Comparison of ENCODE assay signal across 10 mouse cellular contexts in the genomic region with DNA sequence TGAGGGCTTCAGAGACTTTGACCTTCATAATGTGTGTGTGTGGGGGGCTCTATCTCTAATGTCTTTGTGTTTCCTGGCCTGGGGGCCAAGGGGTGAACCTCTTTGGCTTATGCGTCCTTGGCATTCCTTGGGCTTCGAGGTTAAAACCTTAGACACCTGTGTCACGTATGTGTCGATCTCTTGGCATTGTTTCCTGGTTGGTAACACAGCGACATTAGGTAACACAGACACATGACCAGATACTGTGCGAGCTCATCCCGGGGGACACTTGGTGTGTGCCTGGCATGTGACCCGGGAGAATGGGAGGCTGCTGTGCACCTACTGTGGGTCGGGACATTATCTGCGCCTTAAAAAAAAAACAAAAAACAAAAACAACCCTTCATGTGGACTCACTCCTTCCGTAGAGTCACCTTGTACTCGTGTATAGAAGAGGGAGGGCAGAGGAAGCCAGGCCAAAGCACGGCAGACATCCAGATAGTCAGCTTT. TPM values are rescaled to one million over a fixed set of nuclear protein-coding genes. Genes with fewer than 3 reads are reported as not detected.
DNase-seq lines count a peak whose midpoint lies in the region; ATAC-seq and TF ChIP-seq lines count a peak whose summit lies in the region.
"Had no signal": no experiment of that assay in that cellular context is flagged by ENCODE, and none has a peak within 500 bp of the region (broad histone marks: within the 10 kb centered on the region; RNA-seq: fewer than 3 reads in every experiment).

No protein-coding gene starts in this region.

- no peaks in the 10 kb centered on the region for H3K27me3 ChIP-seq in embryonic facial prominence, embryonic 14.5 days (replicated peaks; ENCODE audit: control insufficient read depth, insufficient read depth, low read length)
- H3K27me3 ChIP-seq in hindbrain, embryonic 16.5 days (replicated peaks; ENCODE audit: control insufficient read depth, insufficient read depth, low read length) = no peaks in the 10 kb centered on the region
- no peaks in the 10 kb centered on the region for H3K27me3 ChIP-seq in midbrain, embryonic 15.5 days (replicated peaks)

- ATAC-seq in embryonic facial prominence, embryonic 14.5 days (ENCODE audit: low read depth) = no peak
- no peak for ATAC-seq in hindbrain, embryonic 16.5 days
- no peak for ATAC-seq in midbrain, embryonic 15.5 days (replicated peaks)

- no peak for DNase-seq in layer of hippocampus, adult 2 months (ENCODE audit: low spot score in 2 of 2)
- DNase-seq in layer of hippocampus, adult 18-20 months (ENCODE audit: low spot score in 2 of 2) = no peak
- peak; percentile 9 for DNase-seq in embryonic facial prominence, embryonic 14.5 days (ENCODE audit: low spot score)
- DNase-seq in frontal cortex, adult 2 months (ENCODE audit: extremely low spot score in 1 of 2, low spot score in 1 of 2) = no peak
- DNase-seq in B cell, adult 2 months = no peak
- DNase-seq in urinary bladder, adult 18-20 months (ENCODE audit: low spot score in 2 of 2) = no peak

- 31% methylated on average over 13 of the region's 13 CpGs for WGBS in embryonic facial prominence, embryonic 14.5 days
- 29% methylated on average over 13 of the region's 13 CpGs for whole genome bisulfite sequencing in hindbrain, embryonic 16.5 days
- WGBS in midbrain, embryonic 15.5 days = 30% methylated on average over 13 of the region's 13 CpGs

- H3K4me1 ChIP-seq in embryonic facial prominence, embryonic 14.5 days (ENCODE audit: control insufficient read depth, insufficient read depth, low read length) = peaks cover 31% of the 10 kb centered on the region
- H3K4me1 ChIP-seq in hindbrain, embryonic 16.5 days (ENCODE audit: control insufficient read depth, insufficient read depth, low read depth, low read length) = peaks cover 38% of the 10 kb centered on the region
- H3K4me1 ChIP-seq in midbrain, embryonic 15.5 days = peaks cover 41% of the 10 kb centered on the region

- no peak overlapping the region for H3K9ac ChIP-seq in embryonic facial prominence, embryonic 14.5 days (ENCODE audit: low read depth, low read length)
- no peak overlapping the region; the same call in 1 of the 2 replicates for H3K9ac ChIP-seq in hindbrain, embryonic 16.5 days (ENCODE audit: low read depth, low read length)
- H3K9ac ChIP-seq in midbrain, embryonic 15.5 days = no peak overlapping the region

- TF ChIP-seq CTCF in layer of hippocampus, adult 2 months (conservative IDR thresholded peaks at IDR 0.05) = no peak

- H3K9me3 ChIP-seq in embryonic facial prominence, embryonic 14.5 days (ENCODE audit: control insufficient read depth, low read length) = no peaks in the 10 kb centered on the region
- no peaks in the 10 kb centered on the region for H3K9me3 ChIP-seq in hindbrain, embryonic 16.5 days (ENCODE audit: control insufficient read depth, low read length)
- H3K9me3 ChIP-seq in midbrain, embryonic 15.5 days = no peaks in the 10 kb centered on the region

- H3K27ac ChIP-seq in layer of hippocampus, adult 2 months = peak overlapping the region; percentile 67; the same call in 1 of the 2 replicates
- peak overlapping the region; percentile 59 for H3K27ac ChIP-seq in embryonic facial prominence, embryonic 14.5 days (replicated peaks; ENCODE audit: low read depth, low read length)
- 0 out of 2 replicates have a peak overlapping the region, but pooled peaks have one; percentile 21 for H3K27ac ChIP-seq in hindbrain, embryonic 16.5 days (ENCODE audit: low read depth, low read length)
- peak overlapping the region; percentile 61; the same call in 1 of the 2 replicates for H3K27ac ChIP-seq in midbrain, embryonic 15.5 days

- no peak overlapping the region for H3K4me3 ChIP-seq in layer of hippocampus, adult 2 months
- H3K4me3 ChIP-seq in embryonic facial prominence, embryonic 14.5 days (ENCODE audit: low read depth, low read length) = no peak overlapping the region
- no peak overlapping the region for H3K4me3 ChIP-seq in hindbrain, embryonic 16.5 days (ENCODE audit: low read length)
- H3K4me3 ChIP-seq in midbrain, embryonic 15.5 days = no peak overlapping the region

- peaks cover 57% of the 10 kb centered on the region for H3K36me3 ChIP-seq in embryonic facial prominence, embryonic 14.5 days (ENCODE audit: control insufficient read depth, insufficient read depth, low read length)
- no peaks in the 10 kb centered on the region for H3K36me3 ChIP-seq in hindbrain, embryonic 16.5 days (ENCODE audit: control insufficient read depth, insufficient read depth, low read length)
- no peaks in the 10 kb centered on the region for H3K36me3 ChIP-seq in midbrain, embryonic 15.5 days (replicated peaks)

- H3K4me2 ChIP-seq in embryonic facial prominence, embryonic 14.5 days (ENCODE audit: low read depth, low read length) = peak overlapping the region; percentile 3; the same call in 1 of the 2 replicates
- H3K4me2 ChIP-seq in hindbrain, embryonic 16.5 days (ENCODE audit: low read length) = peak overlapping the region; percentile 14; the same call in 1 of the 2 replicates
- peak overlapping the region; percentile 24 for H3K4me2 ChIP-seq in midbrain, embryonic 15.5 days

RNA-seq across cellular contexts. Expression of gene Rara, which starts 26.3 kb away (rescaled TPM):
- 10 to 100 TPM; 15.4 to 19.0 TPM for total RNA-seq in layer of hippocampus, adult 2 months (2021)
- total RNA-seq in layer of hippocampus, adult 18-20 months (2021) = 10 to 100 TPM; 18.3 to 26.6 TPM
- polyA plus RNA-seq in embryonic facial prominence, embryonic 14.5 days (2014; fragmentation: Nextera tagmentation; extraction: Ambion mirVana) = 46.4 and 50.3 TPM in 2 replicates
- 12.1 and 16.7 TPM in 2 replicates for polyA plus RNA-seq in hindbrain, embryonic 16.5 days (2015; fragmentation: Nextera tagmentation; extraction: Ambion mirVana)
- polyA plus RNA-seq in midbrain, embryonic 15.5 days (2015; fragmentation: Nextera tagmentation; extraction: Ambion mirVana) = 9.7 and 10.5 TPM in 2 replicates
- polyA plus RNA-seq in frontal cortex, adult 2 months (2012; rRNA removed) = 6.4 and 7.9 TPM in 2 replicates

RNA-seq across cellular contexts. Expression of gene Gjd3, which starts 28.9 kb away (rescaled TPM):
- 1 to 10 TPM; 1.3 to 2.0 TPM for total RNA-seq in layer of hippocampus, adult 2 months (2021)
- total RNA-seq in layer of hippocampus, adult 18-20 months (2021) = 1 to 10 TPM in 1 of 2 experiments, under 1 TPM in 1; 0.52 to 1.2 TPM
- polyA plus RNA-seq in embryonic facial prominence, embryonic 14.5 days (2014; fragmentation: Nextera tagmentation; extraction: Ambion mirVana) = 0.34 and 0.56 TPM in 2 replicates
- polyA plus RNA-seq in hindbrain, embryonic 16.5 days (2015; fragmentation: Nextera tagmentation; extraction: Ambion mirVana) = 2.0 and 3.0 TPM in 2 replicates
- polyA plus RNA-seq in midbrain, embryonic 15.5 days (2015; fragmentation: Nextera tagmentation; extraction: Ambion mirVana) = 1.4 and 2.4 TPM in 2 replicates
- polyA plus RNA-seq in frontal cortex, adult 2 months (2012; rRNA removed) = 2.9 and 3.3 TPM in 2 replicates
- total RNA-seq: gastrocnemius, postnatal 10 days; neutrophil, adult 5-6 weeks had no signal

RNA-seq across cellular contexts. Expression of gene Cdc6, which starts 46.3 kb away (rescaled TPM):
- total RNA-seq in layer of hippocampus, adult 2 months (2021) = under 1 TPM; 0.52 to 0.64 TPM
- total RNA-seq in layer of hippocampus, adult 18-20 months (2021) = under 1 TPM; 0.36 to 0.79 TPM
- polyA plus RNA-seq in embryonic facial prominence, embryonic 14.5 days (2014; fragmentation: Nextera tagmentation; extraction: Ambion mirVana) = 22.7 and 23.0 TPM in 2 replicates
- 4.6 and 6.3 TPM in 2 replicates for polyA plus RNA-seq in hindbrain, embryonic 16.5 days (2015; fragmentation: Nextera tagmentation; extraction: Ambion mirVana)
- polyA plus RNA-seq in midbrain, embryonic 15.5 days (2015; fragmentation: Nextera tagmentation; extraction: Ambion mirVana) = 3.9 and 4.2 TPM in 2 replicates
- polyA plus RNA-seq in frontal cortex, adult 2 months (2012; rRNA removed) = 0.62 and 0.67 TPM in 2 replicates
